Mouse (Mus musculus): ENCODE data around the gene Uaca. TPM values are rescaled to one million over a fixed set of nuclear protein-coding genes. Genes with fewer than 3 reads are reported as not detected.
"Not testable (repeated sequence)": the region's sequence is repeated elsewhere in the genome, so short reads cannot be mapped to it uniquely, and the experiment has no call there.

The Uaca gene
- polyA plus RNA-seq, 1 experiment: 1.0 TPM

GRCm38 (mm10) chr9:60802341-60802740 is 8.0 kb downstream of the Uaca start:
- Histone ChIP-seq H3K27me3 (ENCODE audit: control insufficient read depth, insufficient read depth, low read length) (no peaks in the 10 kb centered on the region), H3K4me3 (ENCODE audit: extremely low read depth, insufficient read depth, insufficient read length) (no peak overlapping the region), H3K4me1 (ENCODE audit: control insufficient read depth, insufficient read depth, insufficient read length) (no peaks in the 10 kb centered on the region), H3K36me3 (ENCODE audit: control insufficient read depth, insufficient read depth, low read length) (no peaks in the 10 kb centered on the region), H3K27ac (ENCODE audit: insufficient read depth, low read length) (no peak overlapping the region)
- TF ChIP-seq CTCF (IDR thresholded peaks at IDR 0.05; ENCODE audit: extremely low read depth, insufficient read depth, insufficient read length, insufficient replicate concordance): no peak
- no peak for TF ChIP-seq POLR2A (IDR thresholded peaks at IDR 0.05; ENCODE audit: low read depth, low read length)
- WGBS: 90% methylated on average over 5 of the region's 5 CpGs
- no peak for DNase-seq (ENCODE audit: low read depth in 1 of 2, low spot score in 2 of 2)

GRCm38 (mm10) chr9:60806021-60806420 is 11.7 kb downstream of the Uaca start:
- WGBS: 90% methylated on average over 2 of the region's 2 CpGs
- no peak for DNase-seq (ENCODE audit: low read depth in 1 of 2, low spot score in 2 of 2)
- TF ChIP-seq POLR2A (IDR thresholded peaks at IDR 0.05; ENCODE audit: low read depth, low read length): no peak
- no peak for TF ChIP-seq CTCF (IDR thresholded peaks at IDR 0.05; ENCODE audit: extremely low read depth, insufficient read depth, insufficient read length, insufficient replicate concordance)

GRCm38 (mm10) chr9:60807996-60808395 is 13.7 kb downstream of the Uaca start:
- DNase-seq (ENCODE audit: low read depth in 1 of 2, low spot score in 2 of 2): no peak
- Histone ChIP-seq H3K36me3 (ENCODE audit: control insufficient read depth, insufficient read depth, low read length) (no peaks in the 10 kb centered on the region), H3K27ac (ENCODE audit: insufficient read depth, low read length) (no peak overlapping the region), H3K4me1 (ENCODE audit: control insufficient read depth, insufficient read depth, insufficient read length) (no peaks in the 10 kb centered on the region), H3K4me3 (ENCODE audit: extremely low read depth, insufficient read depth, insufficient read length) (no peak overlapping the region), H3K27me3 (ENCODE audit: control insufficient read depth, insufficient read depth, low read length) (no peaks in the 10 kb centered on the region)
- no peak for TF ChIP-seq POLR2A (IDR thresholded peaks at IDR 0.05; ENCODE audit: low read depth, low read length)
- no peak for TF ChIP-seq CTCF (IDR thresholded peaks at IDR 0.05; ENCODE audit: extremely low read depth, insufficient read depth, insufficient read length, insufficient replicate concordance)
- WGBS: 29% methylated on average over 5 of the region's 5 CpGs

More at GRCm38 (mm10) chr9:60806021-60806420, 11.7 kb downstream of the Uaca start:
- Histone ChIP-seq H3K27me3 (ENCODE audit: control insufficient read depth, insufficient read depth, low read length) (no peaks in the 10 kb centered on the region), H3K36me3 (ENCODE audit: control insufficient read depth, insufficient read depth, low read length) (no peaks in the 10 kb centered on the region), H3K27ac (ENCODE audit: insufficient read depth, low read length) (no peak overlapping the region), H3K4me1 (ENCODE audit: control insufficient read depth, insufficient read depth, insufficient read length) (no peaks in the 10 kb centered on the region), H3K4me3 (ENCODE audit: extremely low read depth, insufficient read depth, insufficient read length) (no peak overlapping the region)

DNA sequence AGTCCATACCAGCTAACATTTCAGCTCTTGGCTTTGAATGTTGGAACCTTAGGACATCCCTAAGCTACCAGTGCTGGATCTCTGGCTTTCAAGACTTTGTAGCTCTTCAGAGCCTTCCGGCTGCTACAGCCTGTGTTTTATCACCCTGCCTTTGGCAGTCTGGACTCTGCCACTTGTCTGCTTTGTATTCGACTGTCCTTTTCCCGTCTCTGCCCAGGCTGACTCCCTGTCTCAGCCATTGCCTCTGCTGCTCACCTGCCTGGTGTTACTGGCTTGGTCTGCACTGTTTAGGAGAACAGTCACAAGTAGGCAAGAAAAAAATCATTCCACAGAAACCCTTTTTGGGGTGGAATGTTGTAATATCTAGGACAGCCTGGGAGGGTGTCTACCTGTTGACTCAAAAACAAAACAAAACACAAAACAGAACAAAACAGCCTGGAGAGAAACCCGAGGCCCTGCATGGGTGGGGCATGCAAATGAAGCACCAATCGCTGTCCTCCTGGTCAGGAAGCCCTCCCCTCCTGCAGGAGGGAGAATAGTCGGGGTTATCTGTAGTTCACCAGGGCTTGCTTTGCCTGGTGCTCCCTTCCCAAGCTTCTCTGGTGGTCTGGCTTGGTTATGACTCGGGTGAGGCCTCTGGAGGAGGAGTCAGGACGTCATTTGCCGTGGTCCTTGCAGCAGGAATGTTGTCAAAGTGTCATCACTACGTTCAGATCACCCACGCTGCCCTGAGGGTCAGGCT is 19.0 kb downstream of the Uaca start:
- no peak for TF ChIP-seq CTCF (IDR thresholded peaks at IDR 0.05; ENCODE audit: extremely low read depth, insufficient read depth, insufficient read length, insufficient replicate concordance)
- TF ChIP-seq POLR2A (IDR thresholded peaks at IDR 0.05; ENCODE audit: low read depth, low read length): no peak
- Histone ChIP-seq H3K27me3 (ENCODE audit: control insufficient read depth, insufficient read depth, low read length) (no peaks in the 10 kb centered on the region), H3K27ac (ENCODE audit: insufficient read depth, low read length) (no peak overlapping the region), H3K4me1 (ENCODE audit: control insufficient read depth, insufficient read depth, insufficient read length) (peaks cover 4% of the 10 kb centered on the region; the same call in 1 of the 2 replicates), H3K4me3 (ENCODE audit: extremely low read depth, insufficient read depth, insufficient read length) (no peak overlapping the region), H3K36me3 (ENCODE audit: control insufficient read depth, insufficient read depth, low read length) (no peaks in the 10 kb centered on the region)
- DNase-seq (ENCODE audit: low read depth in 1 of 2, low spot score in 2 of 2): no peak
- 25% methylated on average over 11 of the region's 11 CpGs for WGBS

DNA sequence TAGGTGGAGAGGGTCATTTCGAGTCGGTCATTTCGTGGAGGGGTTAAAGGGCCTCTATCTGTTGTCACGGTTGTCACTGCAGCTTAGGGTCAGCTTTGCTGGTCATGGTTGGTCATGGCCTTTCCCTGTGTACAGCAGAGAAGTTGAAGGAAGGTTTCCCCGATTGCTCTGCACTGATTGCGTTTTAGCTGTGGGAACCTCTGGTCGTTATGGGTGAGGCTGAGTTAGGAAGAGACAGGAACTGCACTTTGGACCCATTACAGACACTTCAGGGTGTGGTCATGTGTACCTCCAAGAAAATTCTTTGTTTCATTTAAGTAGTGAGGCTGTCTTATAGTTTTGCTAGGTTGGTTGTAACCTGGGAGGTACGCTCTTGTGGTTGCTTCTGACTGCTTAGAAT is 21.2 kb downstream of the Uaca start:
- no peak overlapping the region for H3K27ac ChIP-seq (ENCODE audit: insufficient read depth, low read length)
- H3K27me3 ChIP-seq (ENCODE audit: control insufficient read depth, insufficient read depth, low read length): no peaks in the 10 kb centered on the region
- DNase-seq (ENCODE audit: low read depth in 1 of 2, low spot score in 2 of 2): no peak
- H3K4me1 ChIP-seq (ENCODE audit: control insufficient read depth, insufficient read depth, insufficient read length): peaks cover 4% of the 10 kb centered on the region; the same call in 1 of the 2 replicates
- TF ChIP-seq CTCF (IDR thresholded peaks at IDR 0.05; ENCODE audit: extremely low read depth, insufficient read depth, insufficient read length, insufficient replicate concordance) (no peak), POLR2A (IDR thresholded peaks at IDR 0.05; ENCODE audit: low read depth, low read length) (no peak)
- no peak overlapping the region for H3K4me3 ChIP-seq (ENCODE audit: extremely low read depth, insufficient read depth, insufficient read length)
- WGBS: 90% methylated on average over 8 of the region's 8 CpGs
- H3K36me3 ChIP-seq (ENCODE audit: control insufficient read depth, insufficient read depth, low read length): no peaks in the 10 kb centered on the region

- Histone ChIP-seq H3K27me3 (ENCODE audit: control insufficient read depth, insufficient read depth, low read length) (no peaks in the 10 kb centered on the region), H3K27ac (ENCODE audit: insufficient read depth, low read length) (no peak overlapping the region), H3K36me3 (ENCODE audit: control insufficient read depth, insufficient read depth, low read length) (no peaks in the 10 kb centered on the region), H3K4me1 (ENCODE audit: control insufficient read depth, insufficient read depth, insufficient read length) (peaks cover 4% of the 10 kb centered on the region; the same call in 1 of the 2 replicates), H3K4me3 (ENCODE audit: extremely low read depth, insufficient read depth, insufficient read length) (no peak overlapping the region)
- WGBS: 89% methylated on average over 5 of the region's 5 CpGs
- no peak for TF ChIP-seq CTCF (IDR thresholded peaks at IDR 0.05; ENCODE audit: extremely low read depth, insufficient read depth, insufficient read length, insufficient replicate concordance)
- TF ChIP-seq POLR2A (IDR thresholded peaks at IDR 0.05; ENCODE audit: low read depth, low read length): no peak
- no peak for DNase-seq (ENCODE audit: low read depth in 1 of 2, low spot score in 2 of 2)
Observed at GRCm38 (mm10) chr9:60817585-60817984, 23.2 kb downstream of the Uaca start.

GRCm38 (mm10) chr9:60818582-60818981 is 24.2 kb downstream of the Uaca start:
- DNase-seq (ENCODE audit: low read depth in 1 of 2, low spot score in 2 of 2); H3K27me3 ChIP-seq (ENCODE audit: control insufficient read depth, insufficient read depth, low read length); H3K27ac ChIP-seq (ENCODE audit: insufficient read depth, low read length); H3K36me3 ChIP-seq (ENCODE audit: control insufficient read depth, insufficient read depth, low read length); H3K4me1 ChIP-seq (ENCODE audit: control insufficient read depth, insufficient read depth, insufficient read length); H3K4me3 ChIP-seq (ENCODE audit: extremely low read depth, insufficient read depth, insufficient read length): not testable (repeated sequence)
- 58% methylated on average over 8 of the region's 8 CpGs for WGBS
